Mouse (Mus musculus): ENCODE data around the gene Cd320. TPM values are rescaled to one million over a fixed set of nuclear protein-coding genes. Genes with fewer than 3 reads are reported as not detected.
"Not testable (repeated sequence)": the region's sequence is repeated elsewhere in the genome, so short reads cannot be mapped to it uniquely, and the experiment has no call there.

Cd320 gene
- polyA plus RNA-seq (2012; rRNA removed): 30.1 and 31.8 TPM in 2 replicates

GRCm38 (mm10) chr17:33842966-33843795 is at the start of gene Cd320:
TSS of gene Cd320 (plus strand) at chr17:33843091.
- DNase-seq (ENCODE audit: extremely low spot score in 1 of 2, low spot score in 1 of 2): peak; percentile 86 to 94

- DNase-seq (ENCODE audit: extremely low spot score in 1 of 2, low spot score in 1 of 2): peak in 1 of 2 experiments; percentile 36
Measured at GRCm38 (mm10) chr17:33798306-33798705, 44.6 kb upstream of the Cd320 start.

GRCm38 (mm10) chr17:33799277-33799676 is 43.6 kb upstream of the Cd320 start:
- DNase-seq (ENCODE audit: extremely low spot score in 1 of 2, low spot score in 1 of 2): no peak

GRCm38 (mm10) chr17:33802221-33802620 is 40.7 kb upstream of the Cd320 start:
- DNase-seq (ENCODE audit: extremely low spot score in 1 of 2, low spot score in 1 of 2): no peak

GRCm38 (mm10) chr17:33804205-33804604 is 38.7 kb upstream of the Cd320 start:
- DNase-seq (ENCODE audit: extremely low spot score in 1 of 2, low spot score in 1 of 2): no peak

GRCm38 (mm10) chr17:33804745-33805144 is 38.1 kb upstream of the Cd320 start:
- no peak for DNase-seq (ENCODE audit: extremely low spot score in 1 of 2, low spot score in 1 of 2)

GRCm38 (mm10) chr17:33807181-33807888 is 35.6 kb upstream of the Cd320 start:
- no peak for DNase-seq (ENCODE audit: extremely low spot score in 1 of 2, low spot score in 1 of 2)

GRCm38 (mm10) chr17:33808192-33808591 is 34.7 kb upstream of the Cd320 start:
- DNase-seq (ENCODE audit: extremely low spot score in 1 of 2, low spot score in 1 of 2): no peak

- DNase-seq (ENCODE audit: extremely low spot score in 1 of 2, low spot score in 1 of 2): peak; percentile 90 to 97
Measured at GRCm38 (mm10) chr17:33810334-33811141, 32.4 kb upstream of the Cd320 start, which contains the start of gene Kank3. TSS of gene Kank3 (plus strand) at chr17:33810519.

- no peak for DNase-seq (ENCODE audit: extremely low spot score in 1 of 2, low spot score in 1 of 2)
Measured at GRCm38 (mm10) chr17:33811142-33811516, 31.8 kb upstream of the Cd320 start.

- no peak for DNase-seq (ENCODE audit: extremely low spot score in 1 of 2, low spot score in 1 of 2)
Measured at GRCm38 (mm10) chr17:33812475-33812874, 30.4 kb upstream of the Cd320 start.

- no peak for DNase-seq (ENCODE audit: extremely low spot score in 1 of 2, low spot score in 1 of 2)
Measured at GRCm38 (mm10) chr17:33812990-33813389, 29.9 kb upstream of the Cd320 start.

GRCm38 (mm10) chr17:33815399-33815798 is 27.5 kb upstream of the Cd320 start:
- no peak for DNase-seq (ENCODE audit: extremely low spot score in 1 of 2, low spot score in 1 of 2)

- no peak for DNase-seq (ENCODE audit: extremely low spot score in 1 of 2, low spot score in 1 of 2)
Measured at GRCm38 (mm10) chr17:33816612-33817011, 26.3 kb upstream of the Cd320 start.

GRCm38 (mm10) chr17:33817184-33817968 is 25.5 kb upstream of the Cd320 start:
- DNase-seq (ENCODE audit: extremely low spot score in 1 of 2, low spot score in 1 of 2): peak; percentile 81 to 88

- DNase-seq (ENCODE audit: extremely low spot score in 1 of 2, low spot score in 1 of 2): no peak
Measured at GRCm38 (mm10) chr17:33817969-33818643, 24.8 kb upstream of the Cd320 start.

GRCm38 (mm10) chr17:33822436-33822959 is 20.4 kb upstream of the Cd320 start:
- DNase-seq (ENCODE audit: extremely low spot score in 1 of 2, low spot score in 1 of 2): no peak

GRCm38 (mm10) chr17:33823171-33823570 is 19.7 kb upstream of the Cd320 start:
- not testable (repeated sequence) for DNase-seq (ENCODE audit: extremely low spot score in 1 of 2, low spot score in 1 of 2)
